Mouse (Mus musculus): Measurements from ENCODE around the gene Ace.

Ace gene

DNA sequence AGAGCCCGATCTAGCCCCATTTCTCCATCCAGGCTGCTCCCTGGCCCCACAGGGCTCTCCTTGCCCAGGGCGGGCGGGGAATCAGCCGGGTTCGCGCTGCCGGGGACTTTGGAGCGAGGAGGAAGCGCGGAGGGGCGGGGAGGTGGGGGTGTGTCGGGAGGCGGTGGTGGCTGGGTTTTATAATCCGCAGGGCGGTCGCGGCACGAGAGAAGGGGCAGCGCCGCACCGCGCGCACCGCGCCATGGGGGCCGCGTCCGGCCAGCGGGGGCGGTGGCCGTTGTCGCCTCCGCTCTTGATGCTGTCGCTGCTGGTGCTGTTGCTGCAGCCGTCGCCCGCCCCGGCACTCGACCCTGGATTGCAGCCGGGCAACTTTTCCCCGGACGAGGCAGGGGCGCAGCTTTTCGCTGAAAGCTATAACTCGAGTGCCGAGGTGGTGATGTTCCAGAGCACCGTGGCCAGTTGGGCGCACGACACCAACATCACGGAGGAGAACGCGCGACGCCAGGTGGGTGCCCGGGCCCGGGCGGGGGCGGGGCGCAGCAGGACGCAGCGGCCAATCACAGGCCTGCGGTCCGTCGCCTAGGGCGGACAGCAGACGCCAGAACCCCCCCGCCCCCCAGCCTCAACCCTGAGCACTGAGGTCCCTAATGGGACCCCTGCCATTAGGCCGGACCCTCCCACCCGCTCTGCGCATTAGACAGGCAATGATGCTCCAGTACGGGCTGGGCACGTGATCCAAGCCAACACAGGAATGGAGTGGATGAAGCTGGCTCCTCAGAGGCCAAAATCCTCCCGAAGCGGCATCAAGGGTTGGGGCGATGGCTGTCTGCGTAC lies at the start of gene Ace:
Gene Ace, plus strand, starts transcription at position 205 of the 834 bp plus-strand sequence.
- DNase-seq (ENCODE audit: low spot score), result no peak

DNA sequence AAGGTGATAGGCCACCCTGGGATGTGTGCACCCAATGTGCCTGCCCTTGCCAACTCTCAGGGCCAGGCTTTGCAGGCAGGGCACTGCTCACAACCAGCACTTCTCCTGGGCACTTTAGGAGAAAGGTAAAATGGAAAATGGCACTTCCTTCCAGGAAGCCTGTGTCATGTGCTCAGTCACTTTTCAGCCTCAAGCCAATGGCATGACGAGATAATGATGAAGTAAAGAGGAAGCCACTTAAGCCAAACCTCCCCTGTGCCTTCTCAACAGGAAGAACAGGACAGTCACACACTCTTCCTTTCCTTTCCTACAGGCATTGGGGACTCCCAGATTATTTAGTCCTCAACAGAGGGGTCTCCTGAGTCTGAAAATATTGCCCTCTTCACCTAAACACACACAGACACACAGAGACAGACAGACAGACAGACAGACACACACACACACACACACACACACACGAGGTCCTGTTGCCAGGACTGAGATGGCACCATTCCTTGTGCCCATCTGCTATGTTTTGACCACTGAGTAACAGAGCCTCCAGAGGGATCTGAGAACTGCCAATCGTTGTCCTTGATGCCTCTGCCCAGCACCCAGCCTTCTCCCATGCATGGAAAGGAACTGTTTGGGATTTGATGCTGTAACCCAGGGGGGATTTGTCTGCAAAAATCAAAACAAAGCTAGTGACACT lies 47.5 kb upstream of the Ace start:
- DNase-seq (ENCODE audit: low spot score), result no peak

DNA sequence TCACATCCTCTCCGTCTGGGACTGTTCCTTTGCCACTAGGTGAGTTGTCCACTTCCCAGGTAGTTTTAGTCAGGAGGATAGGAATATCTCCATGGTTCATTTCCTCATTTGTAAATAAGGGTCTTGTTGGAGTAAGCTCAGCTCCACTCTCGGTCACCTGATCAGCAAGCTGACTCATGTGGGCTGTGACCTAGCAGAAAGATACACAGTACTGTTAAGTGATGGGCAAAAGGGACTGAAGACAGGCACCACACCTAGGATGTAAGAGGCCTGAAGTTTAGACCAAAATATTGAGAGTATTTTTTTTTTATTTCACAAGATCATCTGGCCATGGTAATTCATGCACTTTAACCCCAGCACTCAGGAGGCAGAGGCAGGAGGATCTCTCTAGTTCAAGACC lies 46.9 kb upstream of the Ace start:
- no peak for DNase-seq (ENCODE audit: low spot score)

DNA sequence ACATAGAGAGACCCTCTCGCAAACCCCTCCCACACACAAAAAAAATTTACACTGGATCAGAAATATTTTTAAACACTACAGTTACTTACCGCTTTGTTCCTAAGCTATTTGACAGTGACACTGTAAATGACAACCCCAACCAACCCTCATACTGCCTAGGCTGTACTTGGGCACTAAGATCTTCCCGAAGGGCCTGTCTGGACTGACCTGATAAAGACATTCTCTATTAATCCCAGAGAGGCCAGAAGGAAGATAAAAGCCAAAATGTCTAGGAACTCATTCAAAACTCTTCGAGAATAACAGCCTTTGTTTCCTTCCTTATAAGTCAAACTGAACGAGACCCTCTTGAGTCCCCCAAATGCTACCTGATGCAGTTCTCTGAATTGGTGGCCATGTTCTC lies 46.5 kb upstream of the Ace start:
- peak; percentile 48 for DNase-seq (ENCODE audit: low spot score)

DNA sequence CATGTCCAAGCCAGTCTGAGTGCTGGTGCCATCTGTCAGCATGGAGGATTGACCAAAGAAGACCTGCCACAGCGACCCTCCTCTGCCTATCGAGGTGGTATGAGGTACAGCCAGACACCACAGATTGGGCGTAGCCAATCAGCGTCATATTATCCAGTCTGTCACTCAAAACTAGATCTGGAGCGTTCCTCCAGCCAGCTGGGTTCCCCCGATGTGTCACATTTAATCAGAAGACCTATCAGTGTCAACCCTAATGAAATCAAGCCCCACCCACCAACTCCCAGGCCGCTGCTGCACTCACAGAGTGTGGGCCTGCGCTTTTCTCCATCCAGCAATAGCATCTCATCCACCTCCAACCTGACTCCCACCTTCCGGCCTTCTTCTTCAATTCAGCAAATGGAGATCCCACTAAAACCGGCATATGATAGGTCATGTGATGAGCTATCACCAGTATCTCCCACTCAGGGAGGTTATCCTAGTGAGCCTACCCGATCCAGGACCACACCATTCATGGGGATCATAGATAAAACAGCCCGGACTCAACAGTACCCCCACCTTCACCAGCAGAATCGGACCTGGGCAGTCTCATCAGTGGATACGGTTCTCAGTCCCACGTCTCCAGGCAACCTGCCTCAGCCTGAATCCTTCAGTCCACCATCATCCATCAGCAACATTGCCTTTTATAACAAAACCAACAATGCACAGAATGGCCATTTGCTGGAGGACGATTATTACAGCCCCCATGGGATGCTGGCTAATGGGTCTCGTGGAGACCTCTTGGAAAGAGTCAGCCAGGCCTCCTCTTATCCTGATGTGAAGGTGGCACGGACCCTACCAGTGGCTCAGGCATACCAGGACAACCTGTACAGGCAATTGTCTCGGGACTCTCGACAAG lies 44.7 kb upstream of the Ace start:
- no peak for DNase-seq (ENCODE audit: low spot score)

DNA sequence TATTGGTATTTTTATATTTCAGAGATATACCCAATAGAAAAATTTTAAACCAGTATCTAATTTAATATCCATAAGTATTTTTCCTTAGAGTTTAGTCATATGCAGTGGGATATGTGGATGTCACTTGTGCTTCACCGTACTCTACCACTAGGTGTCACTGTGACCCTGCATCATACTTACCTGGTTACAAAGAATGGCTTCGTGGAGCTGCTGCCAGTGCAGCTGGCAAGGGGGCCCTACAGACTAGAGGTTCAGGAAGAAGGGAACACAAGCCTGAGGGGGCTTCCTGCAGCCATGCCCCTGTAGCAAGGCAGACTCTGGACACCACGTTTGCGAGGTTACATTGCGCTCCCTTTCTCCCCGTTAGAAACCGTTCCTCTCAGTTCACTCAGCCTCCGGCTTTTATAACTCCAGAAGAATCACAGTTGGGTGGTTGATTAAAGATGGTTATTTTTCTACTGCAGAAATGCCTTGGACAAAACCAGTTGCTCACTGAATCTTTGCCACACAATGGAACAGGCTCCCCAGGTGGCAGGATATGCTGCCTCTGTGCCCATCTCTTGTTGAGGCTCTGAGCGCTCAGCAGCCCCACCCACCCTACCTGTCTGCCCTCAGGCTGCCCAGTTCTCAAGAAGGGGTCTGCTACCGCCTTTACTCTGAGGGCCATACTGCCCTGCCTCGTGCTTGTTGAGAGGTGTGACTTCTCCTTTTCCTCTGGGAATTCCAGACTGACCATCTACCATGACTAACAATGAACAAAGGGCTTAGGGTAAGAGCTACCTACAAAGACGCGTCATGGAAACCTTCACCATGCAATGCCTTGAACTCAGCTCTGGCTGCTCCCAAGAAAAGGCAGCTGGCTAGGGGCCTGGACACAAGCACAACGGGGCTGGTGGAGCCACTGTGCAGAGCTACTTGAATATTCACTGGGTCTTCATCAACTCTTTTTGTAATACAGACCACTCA lies 40.4 kb upstream of the Ace start:
- DNase-seq (ENCODE audit: low spot score), result peak; percentile 70

DNA sequence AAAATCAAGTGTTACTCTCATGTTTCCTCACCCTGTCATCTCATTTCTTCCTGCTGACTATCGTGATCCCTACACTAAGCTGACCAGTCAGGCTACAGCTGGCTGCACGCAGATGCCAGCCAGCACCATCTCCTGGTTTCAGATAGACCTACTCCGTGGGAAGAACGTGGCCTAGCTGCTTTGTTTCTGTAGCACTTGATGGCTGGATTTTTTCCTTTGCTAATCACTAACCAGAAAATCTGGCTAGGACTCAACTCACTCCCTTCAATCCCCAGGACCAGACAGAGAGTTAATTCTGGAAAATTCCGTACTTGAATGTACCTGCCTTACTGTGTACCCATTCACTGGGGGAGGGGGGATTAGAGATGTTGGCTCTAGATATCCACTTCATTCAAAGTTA lies 39.6 kb upstream of the Ace start:
- DNase-seq (ENCODE audit: low spot score), result no peak

DNA sequence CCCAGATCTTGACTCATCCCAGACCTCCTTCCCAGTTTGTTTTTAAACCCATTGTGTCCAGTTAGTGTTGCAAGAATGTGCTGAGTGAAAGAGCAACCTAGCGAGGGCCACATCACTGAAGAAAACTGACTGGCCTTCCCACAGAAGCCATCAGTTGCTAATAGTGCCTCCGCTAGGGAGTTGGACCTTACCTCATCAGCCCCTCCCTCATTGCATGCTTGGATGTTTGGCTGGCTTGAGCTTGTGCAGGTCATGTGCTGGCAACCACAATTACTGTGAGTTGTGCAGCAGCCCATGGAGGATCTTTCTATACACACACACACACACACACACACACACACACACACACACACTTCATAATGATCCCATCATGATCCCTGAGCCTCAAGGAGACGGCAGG lies 36.4 kb upstream of the Ace start:
- DNase-seq (ENCODE audit: low spot score), result no peak

DNA sequence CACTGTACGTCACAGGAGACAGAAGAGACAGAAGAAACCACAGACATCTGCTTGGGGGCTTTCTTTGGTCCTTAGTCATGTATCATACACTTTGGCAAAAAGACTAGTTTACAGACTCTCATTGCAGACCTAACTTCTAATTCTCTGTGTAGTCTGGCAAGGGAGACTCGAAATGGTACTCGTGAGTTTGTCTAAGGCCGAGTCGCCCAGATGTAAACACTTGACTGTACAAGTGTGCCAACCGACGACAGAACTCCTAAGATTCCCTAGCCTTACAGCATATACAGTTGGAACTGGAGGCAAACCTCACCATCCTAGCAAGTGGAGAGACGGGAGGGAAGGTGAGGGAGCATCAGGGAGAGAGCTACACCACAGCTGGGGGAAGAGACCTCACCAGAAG lies 34.0 kb upstream of the Ace start:
- no peak for DNase-seq (ENCODE audit: low spot score)

DNA sequence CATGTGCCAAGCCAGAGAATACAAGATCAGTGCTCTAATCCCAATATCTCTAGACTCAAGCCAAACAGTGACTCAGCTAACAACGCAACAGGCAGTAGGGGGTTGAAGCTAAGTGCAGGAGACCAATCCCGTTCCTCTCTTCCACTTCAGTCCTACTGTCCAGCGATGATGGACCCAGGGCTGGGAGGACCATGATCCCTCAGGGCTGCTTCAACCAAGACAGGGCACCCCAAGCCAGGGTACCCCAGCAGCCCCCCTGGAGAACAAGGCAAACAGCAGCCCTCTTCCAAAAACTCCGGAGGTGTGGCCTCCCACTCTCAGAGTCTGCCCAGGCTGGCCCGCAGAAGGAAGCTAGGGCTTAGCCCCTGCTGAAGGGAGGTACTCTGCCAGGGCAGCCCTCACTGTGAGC lies 33.4 kb upstream of the Ace start:
- no peak for DNase-seq (ENCODE audit: low spot score)

DNA sequence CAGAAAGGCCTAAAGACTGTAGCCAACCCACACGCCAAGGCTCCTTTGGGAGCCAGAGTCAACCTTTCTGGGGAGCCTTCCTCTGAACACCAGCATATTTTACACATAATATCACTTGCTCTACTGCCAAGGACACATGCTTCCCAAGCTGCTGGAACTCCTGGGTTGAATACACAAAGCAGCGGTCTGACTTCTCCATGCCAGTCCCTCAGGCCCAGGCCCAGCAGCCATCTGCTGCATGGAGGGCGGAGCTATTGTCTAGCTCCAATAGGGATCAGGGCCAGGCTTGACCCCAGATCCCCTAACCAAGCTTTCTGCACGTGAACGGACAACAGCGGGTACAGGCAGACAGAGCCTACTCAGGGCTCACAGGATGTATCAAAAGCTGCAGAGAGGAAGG lies 32.9 kb upstream of the Ace start:
- DNase-seq (ENCODE audit: low spot score), result no peak

DNA sequence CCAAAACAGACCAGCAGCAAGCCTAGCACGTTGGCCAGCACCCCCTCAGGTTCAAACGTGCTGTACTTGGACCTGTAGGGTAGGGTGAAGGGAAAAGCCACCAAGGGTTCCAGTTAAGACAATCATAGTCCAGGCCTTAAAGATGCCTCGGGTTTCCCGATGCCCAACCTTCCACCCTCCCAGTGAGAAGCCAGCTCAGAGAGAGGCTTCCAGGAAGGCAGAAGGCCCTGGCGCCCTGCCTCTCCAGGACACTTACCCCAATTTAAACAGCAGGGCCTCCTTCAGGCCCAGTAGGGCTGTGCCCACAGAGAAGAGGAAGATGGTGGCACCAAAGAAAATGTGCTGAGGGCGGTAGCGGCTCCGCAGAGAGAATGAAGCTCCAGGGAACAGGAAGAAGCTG lies 32.2 kb upstream of the Ace start:
- no peak for DNase-seq (ENCODE audit: low spot score)

DNA sequence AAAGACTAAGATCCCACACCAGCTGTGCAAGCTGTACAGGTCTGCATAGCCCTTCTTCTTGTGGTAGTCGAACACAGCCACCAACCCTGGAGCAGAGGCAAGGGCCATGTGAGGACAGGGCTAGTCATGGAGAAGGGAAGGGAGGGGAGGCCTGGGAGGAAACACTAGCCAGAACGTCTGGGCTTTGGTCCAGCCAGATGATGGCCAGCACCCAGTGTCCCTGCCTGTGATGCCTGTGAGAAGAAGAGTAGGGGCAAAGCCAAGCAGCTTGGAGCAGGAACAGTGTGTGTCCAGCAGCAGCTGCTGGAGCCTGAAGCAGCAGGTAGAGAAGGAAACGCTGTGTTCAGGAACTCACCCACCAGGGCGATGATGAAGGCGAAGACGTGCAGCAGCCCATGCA lies 31.5 kb upstream of the Ace start:
- no peak for DNase-seq (ENCODE audit: low spot score)

DNA sequence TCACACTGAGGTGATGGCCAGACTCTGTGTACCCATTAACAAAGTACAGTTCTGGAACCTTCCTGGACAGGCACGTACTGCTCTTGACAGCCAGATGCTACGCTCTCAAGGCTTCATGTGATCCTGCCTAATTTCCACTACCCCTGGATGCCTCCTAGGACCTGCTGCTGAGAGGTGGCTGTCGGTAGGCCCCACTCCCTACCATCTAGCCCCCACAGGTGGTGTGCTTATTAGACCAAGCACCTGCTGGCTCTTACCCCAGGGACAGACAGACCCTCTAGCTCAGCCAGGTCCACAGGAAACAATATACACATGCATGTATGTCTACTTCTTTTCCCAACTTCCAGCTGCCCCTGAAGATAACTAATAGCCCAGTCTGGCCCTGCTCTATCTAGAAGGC lies 30.8 kb upstream of the Ace start:
- DNase-seq (ENCODE audit: low spot score), result no peak

DNA sequence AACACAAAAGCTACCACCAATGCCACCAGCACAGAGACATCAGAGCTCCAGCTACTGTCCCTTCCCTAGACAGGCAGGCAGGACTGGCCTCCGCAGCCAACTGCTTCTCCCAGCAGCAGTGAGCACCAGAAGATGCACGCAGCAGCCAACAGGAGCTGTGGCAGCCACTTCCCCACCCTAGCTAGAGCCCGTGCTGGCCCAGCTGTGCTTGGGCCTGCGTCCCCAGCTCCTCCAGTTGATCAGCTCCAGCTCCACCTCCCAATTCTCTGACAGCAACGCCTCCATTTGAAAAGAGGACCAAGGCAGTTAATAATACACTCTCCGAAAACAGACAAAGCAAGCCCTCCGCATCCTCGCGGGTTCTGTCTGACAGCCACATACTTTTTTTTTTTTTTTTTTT lies 29.0 kb upstream of the Ace start:
- no peak for DNase-seq (ENCODE audit: low spot score)

DNA sequence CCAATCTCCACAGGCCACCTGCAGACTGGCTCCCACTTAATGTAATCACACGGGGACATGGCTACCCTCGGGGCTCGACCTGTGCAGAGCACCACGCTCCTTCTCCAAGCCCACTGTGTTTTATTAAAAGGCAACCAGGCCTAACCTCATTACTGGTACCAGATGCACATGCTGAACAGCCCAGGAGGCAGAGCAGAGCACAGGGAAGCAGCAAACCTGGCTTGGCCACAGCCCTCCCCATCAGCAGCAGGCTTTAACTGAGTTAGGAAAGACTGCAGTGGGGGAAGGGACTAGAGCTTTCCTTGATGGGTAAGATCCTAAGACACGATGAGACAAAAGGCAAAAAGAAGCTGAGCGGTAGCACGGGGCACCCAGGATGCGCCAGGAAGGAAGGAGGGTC lies 25.8 kb upstream of the Ace start:
- DNase-seq (ENCODE audit: low spot score), result no peak

DNA sequence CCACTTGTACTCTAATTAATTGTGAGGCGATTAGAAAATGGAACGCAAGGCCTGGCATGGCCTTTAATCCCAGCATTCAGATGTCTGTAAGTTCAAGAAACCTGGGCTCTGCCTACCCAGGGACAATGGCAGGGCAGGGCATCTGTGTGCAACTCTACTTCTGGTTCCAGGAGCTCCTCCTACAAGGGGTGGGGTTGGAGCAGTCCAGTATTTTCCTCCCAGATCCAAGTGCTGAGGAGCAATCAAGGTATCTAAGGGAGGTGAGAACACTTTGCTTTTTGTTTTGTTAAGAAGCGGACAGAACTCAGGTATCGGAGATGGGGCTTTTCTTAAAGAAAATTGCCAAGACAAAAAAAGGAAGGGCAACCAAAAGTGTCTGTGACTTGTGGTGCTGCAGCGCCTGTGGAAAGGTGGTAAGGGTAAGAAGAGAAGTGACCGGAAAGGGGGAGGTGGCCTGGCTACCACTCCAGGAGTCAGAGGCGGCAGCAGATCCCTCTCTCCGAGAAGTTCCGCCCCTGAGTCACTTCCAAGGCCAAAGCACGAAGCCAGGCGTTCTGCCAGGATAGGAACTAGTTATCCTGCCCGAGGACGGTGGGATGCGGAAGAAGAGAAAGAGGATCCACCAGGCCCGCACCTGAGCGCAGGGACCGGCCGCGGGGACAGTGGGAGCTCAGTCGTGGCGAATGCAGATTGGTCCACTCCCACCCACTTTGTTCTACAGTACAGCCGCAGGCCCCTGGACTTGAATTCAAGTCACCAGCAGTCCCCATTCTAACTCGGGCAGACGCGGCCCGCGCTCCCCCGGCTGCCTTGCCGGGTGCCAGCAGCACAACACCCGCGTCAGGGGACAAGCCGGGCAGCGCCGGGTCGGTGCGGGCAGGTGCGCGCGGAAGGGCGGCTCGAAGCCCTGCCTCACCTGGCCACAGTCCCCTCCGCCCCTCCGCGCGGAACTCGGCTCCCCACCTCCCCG lies 24.3 kb upstream of the Ace start:
- no peak for DNase-seq (ENCODE audit: low spot score)

DNA sequence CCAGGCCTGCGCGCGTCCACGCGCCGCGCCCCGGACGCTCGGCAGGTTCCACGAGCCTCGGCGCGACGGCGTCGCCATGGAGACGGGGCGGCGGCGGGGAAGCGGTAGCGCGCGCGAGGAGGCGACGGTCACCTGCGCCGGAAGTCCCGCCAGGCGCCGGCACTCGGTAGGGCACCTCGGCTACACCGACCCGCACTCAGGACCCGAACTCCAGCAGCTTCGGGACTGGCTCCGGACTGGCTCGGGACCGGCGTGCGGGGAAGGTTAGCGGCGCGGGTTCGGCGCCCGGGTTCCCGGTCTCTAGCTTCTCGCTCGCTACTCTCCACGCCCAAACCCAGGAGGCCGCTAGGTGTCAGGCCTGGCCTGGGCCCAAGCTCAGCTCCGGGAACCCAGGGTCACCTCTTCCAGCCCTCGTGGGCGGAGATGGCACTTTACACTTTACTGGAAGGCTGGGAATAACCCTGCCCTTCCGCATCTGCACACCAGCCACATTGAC lies 23.6 kb upstream of the Ace start:
- DNase-seq (ENCODE audit: low spot score), result no peak

DNA sequence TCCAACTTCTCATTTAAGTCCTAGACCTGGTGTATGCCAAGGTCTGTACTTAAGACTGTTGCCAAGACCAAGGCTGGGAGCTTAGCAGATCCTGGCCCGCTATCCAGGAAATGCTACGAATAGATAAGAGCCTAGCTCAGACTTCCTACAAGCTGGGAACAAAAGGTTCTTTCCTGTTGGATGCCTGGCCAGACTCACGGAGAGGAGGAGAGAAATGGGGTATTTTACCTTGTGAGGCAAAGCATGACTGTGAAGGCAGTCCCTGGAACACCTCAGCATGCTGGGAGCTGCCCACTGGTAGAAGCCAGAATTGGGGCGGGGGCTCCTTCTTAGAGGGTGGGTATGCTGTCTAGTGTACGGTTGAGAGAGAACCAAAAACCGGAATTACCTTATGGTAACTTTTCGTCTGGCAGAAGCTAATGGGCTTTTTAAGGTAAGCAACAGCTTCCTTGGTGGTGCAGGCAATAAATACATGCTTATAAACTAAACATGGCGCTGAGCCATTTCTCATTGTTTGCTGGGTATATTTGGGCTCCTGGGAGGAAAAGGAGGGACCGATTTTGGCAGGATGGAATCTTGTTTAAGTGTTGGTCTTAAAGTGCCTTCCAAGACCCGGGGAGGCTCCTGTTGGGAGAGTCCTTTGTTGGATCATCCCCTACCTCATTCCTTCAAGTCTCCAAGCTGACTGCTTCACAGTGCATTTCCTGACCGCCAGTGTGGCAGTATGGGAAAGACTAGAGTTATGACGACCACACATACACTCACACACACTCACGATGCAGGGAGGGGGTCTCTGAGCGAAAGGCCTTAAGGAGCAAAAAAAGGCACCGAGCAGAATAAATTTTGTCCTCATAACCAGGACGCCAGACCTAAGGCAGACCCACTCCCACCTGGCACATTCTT lies 22.7 kb upstream of the Ace start:
- no peak for DNase-seq (ENCODE audit: low spot score)

Measured in c-Kit-positive CD71-positive TER-119-positive erythroid progenitor cells, embryonic 14.5 days (primary cell).